Mouse (Mus musculus) ES-Bruce4 (cell line): Measurements from ENCODE around the gene Fbxo31.

ENCODE experiments used
- CTCF ChIP-seq: IDR thresholded peaks from one replicate; pipeline ENCODE4 v1.8.1; 2011; ENCODE audit warnings: low read depth, low read length
- EP300 ChIP-seq: IDR thresholded peaks from 2 replicates; pipeline ENCODE4 v1.6.1; 2011; ENCODE audit warnings: low read depth, low read length; ENCODE audit not compliant: insufficient read depth

GRCm38 (mm10) chr8:121602860-121603259 is 24.3 kb upstream of the Fbxo31 start:
- TF ChIP-seq CTCF (peak; percentile 97), EP300 (no peak)
